Mouse (Mus musculus) midbrain, embryonic 12.5 days (tissue): ENCODE results near the gene Poc1a. TPM values are rescaled to one million over a fixed set of nuclear protein-coding genes. Genes with fewer than 3 reads are reported as not detected.

Experiments
- ATAC-seq: fragments of 200-750 bp; cut with Nextera tagmentation; 2 replicates; pipeline ENCODE4 v1.8.0; 2017; ENCODE audit warnings: low read depth, moderate TSS enrichment, moderate library complexity; ENCODE audit not compliant: low FRiP score
- H3K27ac ChIP-seq: fragments of 300-500 bp; sonication (generic); replicated peaks from 2 replicates; pipeline ENCODE4 v1.5.1; 2016; ENCODE audit warnings: mild to moderate bottlenecking
- H3K27me3 ChIP-seq: fragments of 300-500 bp; sonication (generic); 2 replicates; pipeline ENCODE4 v1.6.1; 2016; ENCODE audit warnings: mild to moderate bottlenecking
- H3K36me3 ChIP-seq: fragments of 300-500 bp; sonication (generic); 2 replicates; pipeline ENCODE4 v1.6.1; 2016
- H3K4me1 ChIP-seq: fragments of 300-500 bp; sonication (generic); 2 replicates; pipeline ENCODE4 v1.6.1; 2016
- H3K4me2 ChIP-seq: fragments of 300-500 bp; sonication (generic); replicated peaks from 2 replicates; pipeline ENCODE4 v1.6.1; 2016; ENCODE audit warnings: mild to moderate bottlenecking, moderate library complexity
- H3K4me3 ChIP-seq: fragments of 300-500 bp; sonication (generic); 2 replicates; pipeline ENCODE4 v1.5.1; 2016; ENCODE audit warnings: mild to moderate bottlenecking
- H3K9ac ChIP-seq: fragments of 300-500 bp; sonication (generic); replicated peaks from 2 replicates; pipeline ENCODE4 v1.6.1; 2016; ENCODE audit warnings: mild to moderate bottlenecking, moderate library complexity
- H3K9me3 ChIP-seq: fragments of 300-500 bp; sonication (generic); 2 replicates; pipeline ENCODE4 v1.6.1; 2016; ENCODE audit warnings: mild to moderate bottlenecking
- WGBS: fragments of 180-500 bp; shearing (Covaris S2); methylation state at CpG from one replicate; pipeline ENCODE4 v1.1.7; 2016; 5-methylcytosine and 5-hydroxymethylcytosine counted together
- polyA plus RNA-seq: library from polyadenylated mRNA; unstranded; fragments of >200 nt; fragmentation: Nextera tagmentation; extraction: Ambion mirVana; gene quantifications from 2 replicates; pipeline ENCODE4 v1.2.1, GENCODE M21; 2016

The Poc1a gene
- polyA plus RNA-seq, 1 experiment from 2014 or later, result 23.2 TPM

- Histone ChIP-seq H3K27ac (no peak overlapping the region), H3K4me1 (peaks cover under 1% of the 10 kb centered on the region; the same call in 1 of the 2 replicates), H3K4me2 (no peak overlapping the region), H3K9ac (0 out of 2 replicates have a peak overlapping the region, but pooled peaks have one; percentile 15), H3K36me3 (peaks cover 30% of the 10 kb centered on the region), H3K9me3 (no peaks in the 10 kb centered on the region), H3K27me3 (no peaks in the 10 kb centered on the region), H3K4me3 (no peak overlapping the region)
- 59% methylated on average over 4 of the region's 4 CpGs for WGBS
- no peak for ATAC-seq
Measured at GRCm38 (mm10) chr9:106287165-106287564, 6.3 kb downstream of the Poc1a start.

GRCm38 (mm10) chr9:106288864-106289263 lies 8.0 kb downstream of the Poc1a start:
- Histone ChIP-seq H3K4me1 (no peaks in the 10 kb centered on the region), H3K9me3 (no peaks in the 10 kb centered on the region), H3K9ac (no peak overlapping the region), H3K4me2 (no peak overlapping the region), H3K27ac (no peak overlapping the region), H3K27me3 (no peaks in the 10 kb centered on the region), H3K4me3 (no peak overlapping the region), H3K36me3 (peaks cover 30% of the 10 kb centered on the region)
- ATAC-seq, result no peak
- 23% methylated on average over 3 of the region's 3 CpGs for WGBS

- Histone ChIP-seq H3K9ac (no peak overlapping the region), H3K4me3 (no peak overlapping the region), H3K36me3 (peaks cover 31% of the 10 kb centered on the region), H3K27me3 (no peaks in the 10 kb centered on the region), H3K4me2 (no peak overlapping the region), H3K4me1 (no peaks in the 10 kb centered on the region), H3K9me3 (no peaks in the 10 kb centered on the region), H3K27ac (no peak overlapping the region)
- WGBS, result 85% methylated on average over 8 of the region's 8 CpGs
- ATAC-seq, result no peak
Measured at GRCm38 (mm10) chr9:106289841-106290240, 9.0 kb downstream of the Poc1a start.

GRCm38 (mm10) chr9:106290636-106291122 lies 9.8 kb downstream of the Poc1a start:
- WGBS, result 90% methylated on average over 17 of the region's 17 CpGs
- Histone ChIP-seq H3K4me3 (no peak overlapping the region), H3K27ac (no peak overlapping the region), H3K36me3 (peaks cover 35% of the 10 kb centered on the region), H3K27me3 (no peaks in the 10 kb centered on the region), H3K9ac (no peak overlapping the region), H3K4me2 (no peak overlapping the region), H3K4me1 (no peaks in the 10 kb centered on the region), H3K9me3 (no peaks in the 10 kb centered on the region)
- ATAC-seq, result no peak

- Histone ChIP-seq H3K4me3 (no peak overlapping the region), H3K4me1 (no peaks in the 10 kb centered on the region), H3K27me3 (no peaks in the 10 kb centered on the region), H3K4me2 (no peak overlapping the region), H3K27ac (no peak overlapping the region), H3K9ac (no peak overlapping the region), H3K36me3 (peaks cover 32% of the 10 kb centered on the region; the same call in 1 of the 2 replicates), H3K9me3 (no peaks in the 10 kb centered on the region)
- 94% methylated on average over 14 of the region's 14 CpGs for WGBS
- ATAC-seq, result no peak
Measured at GRCm38 (mm10) chr9:106293569-106294156, 12.8 kb downstream of the Poc1a start.

DNA sequence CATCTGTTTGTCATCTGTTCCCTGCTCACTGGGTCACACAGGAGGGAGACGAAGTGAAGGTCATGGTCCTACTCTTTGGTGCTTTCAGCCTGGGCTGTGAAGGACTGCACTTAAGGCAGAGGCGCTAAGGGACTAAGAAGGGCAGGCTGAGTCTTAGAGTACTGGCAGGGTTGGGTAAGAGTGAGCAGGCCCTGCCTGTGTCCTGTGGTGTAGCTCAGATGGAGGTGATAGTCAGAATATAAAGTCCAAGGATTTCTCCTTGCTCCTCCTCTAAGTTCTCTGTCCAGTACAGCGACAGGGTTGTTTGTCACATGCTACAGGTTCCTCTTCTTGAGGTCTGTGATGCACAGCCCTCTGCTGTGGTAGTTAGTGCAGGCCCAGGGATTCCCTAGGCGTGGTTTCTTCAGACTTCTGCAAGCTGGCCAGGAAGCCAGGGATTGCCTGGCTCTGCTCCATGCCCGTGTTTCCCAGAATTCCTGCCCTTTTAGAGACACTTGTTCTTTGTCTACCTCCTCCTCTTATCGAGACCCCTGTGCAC lies 15.8 kb downstream of the Poc1a start:
- H3K27me3 ChIP-seq, result no peaks in the 10 kb centered on the region
- no peaks in the 10 kb centered on the region for H3K9me3 ChIP-seq
- no peak overlapping the region for H3K4me2 ChIP-seq
- 81% methylated on average over 6 of the region's 6 CpGs for WGBS
- no peaks in the 10 kb centered on the region for H3K4me1 ChIP-seq
- no peak overlapping the region for H3K4me3 ChIP-seq
- no peak overlapping the region for H3K9ac ChIP-seq
- no peak for ATAC-seq
- H3K27ac ChIP-seq, result no peak overlapping the region
- H3K36me3 ChIP-seq, result peaks cover 23% of the 10 kb centered on the region; the same call in 1 of the 2 replicates

GRCm38 (mm10) chr9:106300176-106300803 lies 19.4 kb downstream of the Poc1a start:
- WGBS, result 84% methylated on average over 20 of the region's 20 CpGs
- Histone ChIP-seq H3K4me2 (no peak overlapping the region), H3K9me3 (no peaks in the 10 kb centered on the region)

GRCm38 (mm10) chr9:106300949-106301348 lies 20.1 kb downstream of the Poc1a start:
- Histone ChIP-seq H3K4me1 (no peaks in the 10 kb centered on the region), H3K36me3 (peaks cover 14% of the 10 kb centered on the region; the same call in 1 of the 2 replicates), H3K27me3 (no peaks in the 10 kb centered on the region), H3K27ac (no peak overlapping the region), H3K4me3 (no peak overlapping the region), H3K4me2 (no peak overlapping the region), H3K9me3 (no peaks in the 10 kb centered on the region), H3K9ac (no peak overlapping the region)
- no peak for ATAC-seq
- WGBS, result 75% methylated on average over 6 of the region's 6 CpGs

More at GRCm38 (mm10) chr9:106300176-106300803, 19.4 kb downstream of the Poc1a start:
- no peak overlapping the region for H3K27ac ChIP-seq
- H3K9ac ChIP-seq, result no peak overlapping the region
- ATAC-seq, result no peak
- peaks cover 17% of the 10 kb centered on the region; the same call in 1 of the 2 replicates for H3K36me3 ChIP-seq
- H3K27me3 ChIP-seq, result no peaks in the 10 kb centered on the region
- H3K4me3 ChIP-seq, result no peak overlapping the region
- no peaks in the 10 kb centered on the region for H3K4me1 ChIP-seq

DNA sequence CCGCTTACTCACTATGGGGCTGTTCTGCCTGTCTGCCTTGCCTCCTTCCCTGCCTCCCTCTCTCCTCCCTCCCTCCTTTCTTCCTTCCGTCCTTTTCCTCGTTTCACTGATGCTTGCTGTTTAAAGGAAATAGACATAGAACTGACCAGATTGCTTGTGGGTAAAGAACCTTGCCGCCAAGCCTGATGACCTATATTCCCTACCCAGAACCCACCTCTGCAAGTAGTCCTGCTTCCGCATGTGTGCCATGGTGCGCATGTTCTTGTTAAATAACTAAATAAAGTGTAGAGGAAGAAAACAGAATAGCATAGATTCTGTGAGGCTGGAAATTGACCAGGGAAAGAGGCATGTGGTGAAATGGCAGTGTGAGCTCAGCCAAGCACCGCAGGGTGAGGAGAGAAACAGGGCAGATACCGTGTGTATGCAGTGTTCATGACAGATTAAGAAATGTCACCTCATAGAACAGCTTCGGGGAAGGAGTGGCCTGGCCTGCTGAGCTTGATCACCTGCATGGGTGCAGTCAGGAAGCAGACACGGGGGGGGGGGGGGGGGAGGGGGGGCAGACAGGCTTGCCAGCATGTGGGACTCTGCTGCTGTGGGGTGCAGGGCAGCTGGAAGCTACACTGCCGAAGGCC lies 20.7 kb downstream of the Poc1a start:
- Histone ChIP-seq H3K4me3 (no peak overlapping the region), H3K9ac (no peak overlapping the region), H3K4me1 (no peaks in the 10 kb centered on the region), H3K9me3 (no peaks in the 10 kb centered on the region), H3K27me3 (no peaks in the 10 kb centered on the region), H3K27ac (no peak overlapping the region), H3K4me2 (no peak overlapping the region), H3K36me3 (peaks cover 13% of the 10 kb centered on the region; the same call in 1 of the 2 replicates)
- ATAC-seq, result no peak
- WGBS, result 86% methylated on average over 10 of the region's 11 CpGs

DNA sequence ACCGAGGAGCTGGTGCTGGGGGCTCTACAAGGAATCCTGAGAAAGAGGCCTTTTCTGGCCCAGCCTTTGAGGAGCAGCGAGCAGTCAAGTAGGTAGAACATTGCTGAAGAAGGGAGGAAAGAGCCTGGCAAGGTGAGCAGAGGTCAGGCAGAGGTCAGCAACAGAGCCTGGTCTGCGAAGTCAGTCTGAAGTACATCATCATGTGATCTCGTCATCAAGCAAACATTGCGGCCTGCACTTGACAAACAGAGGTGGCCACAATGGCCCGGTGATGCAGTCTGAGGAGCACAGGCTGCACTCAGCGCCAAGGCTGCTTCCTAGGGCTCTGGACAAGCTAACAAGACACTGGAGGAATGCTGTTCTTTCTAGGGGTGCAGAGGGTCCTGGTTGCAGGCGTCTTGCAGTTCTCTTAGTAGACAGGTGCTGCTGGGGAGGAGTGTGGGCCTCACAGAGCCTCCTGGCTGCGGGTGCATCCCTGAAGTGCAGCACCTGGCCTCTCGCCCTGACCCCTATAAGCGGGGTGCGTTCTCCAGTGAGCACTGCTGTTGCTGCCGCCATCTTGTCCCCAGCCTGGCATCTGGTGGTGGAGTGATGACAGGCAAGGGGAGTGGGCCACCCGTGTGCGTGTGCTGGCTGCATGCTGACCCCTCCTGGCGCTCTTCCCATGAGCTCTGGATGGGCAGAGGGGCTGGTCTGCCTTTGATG lies 21.7 kb downstream of the Poc1a start:
- H3K4me3 ChIP-seq, result no peak overlapping the region
- no peak overlapping the region for H3K9ac ChIP-seq
- H3K27me3 ChIP-seq, result no peaks in the 10 kb centered on the region
- no peak overlapping the region for H3K27ac ChIP-seq
- H3K36me3 ChIP-seq, result peaks cover 8% of the 10 kb centered on the region; the same call in 1 of the 2 replicates
- WGBS, result 84% methylated on average over 16 of the region's 16 CpGs
- no peaks in the 10 kb centered on the region for H3K9me3 ChIP-seq
- no peaks in the 10 kb centered on the region for H3K4me1 ChIP-seq
- no peak for ATAC-seq
- H3K4me2 ChIP-seq, result no peak overlapping the region

DNA sequence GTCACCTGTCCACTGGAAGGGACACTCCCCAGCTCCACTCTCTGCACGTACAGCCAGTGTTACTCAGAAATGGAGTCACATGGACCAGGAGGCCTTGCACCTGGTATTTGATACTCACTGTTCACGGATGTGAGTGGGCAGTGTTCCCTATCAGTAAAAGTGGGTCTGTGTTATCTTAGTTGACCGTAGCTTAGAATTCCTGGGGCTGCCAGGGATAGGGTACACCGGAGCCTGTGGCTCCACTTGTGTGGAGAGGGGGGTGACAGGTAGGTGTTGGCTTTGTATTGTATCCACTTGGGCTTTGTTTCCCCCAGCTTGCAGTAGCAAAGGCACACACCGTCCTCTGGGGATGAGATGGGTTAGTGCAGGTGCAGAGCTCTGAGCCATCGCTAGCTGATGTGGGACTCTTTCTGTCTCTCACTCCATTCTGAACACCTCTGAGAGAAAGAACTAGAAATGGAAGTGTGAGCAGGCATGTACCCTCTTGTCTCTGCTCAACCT lies 22.6 kb downstream of the Poc1a start:
- H3K9me3 ChIP-seq, result no peaks in the 10 kb centered on the region
- ATAC-seq, result no peak
- H3K9ac ChIP-seq, result no peak overlapping the region
- H3K4me1 ChIP-seq, result no peaks in the 10 kb centered on the region
- no peak overlapping the region for H3K4me3 ChIP-seq
- 89% methylated on average over 6 of the region's 6 CpGs for WGBS
- H3K36me3 ChIP-seq, result peaks cover 1% of the 10 kb centered on the region; the same call in 1 of the 2 replicates
- H3K27ac ChIP-seq, result no peak overlapping the region
- H3K27me3 ChIP-seq, result no peaks in the 10 kb centered on the region
- no peak overlapping the region for H3K4me2 ChIP-seq
